Mouse (Mus musculus): ENCODE data around the gene Pcnp.
"Not testable (repeated sequence)": the region's sequence is repeated elsewhere in the genome, so short reads cannot be mapped to it uniquely, and the experiment has no call there.

The Pcnp gene

DNA sequence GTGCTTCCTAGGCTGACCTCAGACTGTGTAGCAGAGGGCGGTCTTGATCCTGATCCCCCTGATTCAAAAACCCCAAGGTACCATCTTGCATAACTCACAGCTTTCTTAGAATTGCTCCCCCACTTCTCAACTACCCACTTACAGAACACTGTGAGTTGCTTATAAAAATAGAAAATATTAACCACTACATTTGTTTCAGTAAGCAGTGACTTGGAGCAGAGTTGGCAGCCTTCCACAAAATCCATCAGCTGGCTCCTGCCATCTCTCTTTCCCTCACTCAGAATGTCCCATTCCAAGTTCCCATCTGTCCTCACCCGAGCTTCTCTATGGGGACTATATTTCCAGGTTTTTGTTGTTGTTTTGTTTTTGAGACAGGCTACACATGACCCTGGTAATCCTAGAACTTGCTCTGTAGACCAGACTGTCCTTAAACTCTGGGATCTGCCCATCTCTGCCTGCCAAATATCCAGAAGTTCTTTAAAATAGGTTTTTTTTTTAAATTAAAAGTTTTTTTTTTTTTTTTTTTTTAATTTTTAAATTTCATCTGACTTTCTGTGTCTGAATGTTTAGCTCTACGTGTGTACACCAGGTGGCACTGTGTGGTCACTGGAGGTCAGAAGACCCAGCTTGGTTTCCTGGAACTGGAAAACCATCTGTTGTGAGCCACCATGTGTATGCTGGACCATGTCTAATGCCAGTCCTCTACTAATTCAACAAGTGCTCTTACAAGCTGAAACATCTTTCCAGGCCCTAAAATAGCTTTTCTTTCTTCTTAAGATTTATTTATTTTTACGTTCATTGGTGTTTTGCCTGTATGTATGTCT is 65.2 kb downstream of the Pcnp start:
- DNase-seq, result peak; percentile 24

DNA sequence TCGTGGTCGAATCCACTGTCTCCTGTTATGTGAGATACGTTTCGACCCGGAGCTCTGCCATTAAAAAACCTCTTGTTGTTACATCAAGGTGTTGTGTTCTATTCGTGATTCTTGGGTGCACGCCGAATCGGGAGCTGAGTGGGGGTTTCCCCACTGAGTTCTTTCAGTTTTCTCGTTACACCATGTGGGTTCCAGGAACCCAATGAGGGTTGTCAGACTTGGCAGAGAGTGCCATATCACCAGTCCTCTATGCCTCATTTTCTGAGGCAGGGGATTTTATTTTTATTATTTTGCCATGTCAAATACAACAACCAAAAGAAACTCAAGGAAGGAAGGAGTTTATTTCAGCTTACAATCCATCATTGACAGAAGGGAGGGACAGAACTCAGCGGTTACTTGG is 66.5 kb downstream of the Pcnp start:
- not testable (repeated sequence) for DNase-seq

Measured in kidney, adult 11 months (tissue).